Mouse (Mus musculus) MEL (cell line): ENCODE data around the gene Tesc.

Experiments used
- CHD2 ChIP-seq: IDR thresholded peaks from 2 replicates; pipeline ENCODE4 v1.6.1; 2011; ENCODE audit warnings: low read length, improper control_type of control experiment
- CTCF ChIP-seq, 3 experiments: IDR thresholded peaks in 2 of 3; conservative IDR thresholded peaks in 1 of 3; 2 replicates each; pipeline ENCODE4 v1.5.1; 2011 to 2012; ENCODE audit warnings: low read length in 3 of 3, low read depth in 2 of 3, mild to moderate bottlenecking in 2 of 3, improper control_type of control experiment in 1 of 3, inconsistent platforms in 1 of 3, mixed read lengths in 1 of 3, moderate library complexity in 1 of 3; ENCODE audit not compliant: control insufficient read depth in 1 of 3, insufficient read depth in 1 of 3, poor library complexity in 1 of 3, severe bottlenecking in 1 of 3
- ETS1 ChIP-seq: IDR thresholded peaks from 2 replicates; pipeline ENCODE4 v1.6.1; 2012; ENCODE audit warnings: low read depth, mild to moderate bottlenecking, inconsistent platforms, low read length, improper control_type of control experiment, moderate library complexity
- GATA1 ChIP-seq: IDR thresholded peaks from 2 replicates; pipeline ENCODE4 v1.6.1; 2011; ENCODE audit warnings: low read depth, low read length, improper control_type of control experiment
- HCFC1 ChIP-seq: IDR thresholded peaks from 2 replicates; pipeline ENCODE4 v1.6.1; 2012; ENCODE audit warnings: low read depth, mild to moderate bottlenecking, inconsistent platforms, low read length, improper control_type of control experiment, moderate library complexity
- MAZ ChIP-seq: IDR thresholded peaks from 2 replicates; pipeline ENCODE4 v1.6.1; 2012; ENCODE audit warnings: low read depth, mild to moderate bottlenecking, inconsistent platforms, low read length, improper control_type of control experiment
- POLR2A ChIP-seq, 2 experiments: IDR thresholded peaks; 2 replicates each; pipeline ENCODE4 v1.6.1; 2011 to 2012; ENCODE audit warnings: low read length in 2 of 2, mild to moderate bottlenecking in 2 of 2, control low read depth in 1 of 2, improper control_type of control experiment in 1 of 2, low read depth in 1 of 2, moderate library complexity in 1 of 2; ENCODE audit not compliant: control insufficient read depth in 1 of 2, insufficient read depth in 1 of 2, poor library complexity in 1 of 2
- TCF12 ChIP-seq: IDR thresholded peaks from 2 replicates; pipeline ENCODE4 v1.6.1; 2014; ENCODE audit warnings: low read depth, mild to moderate bottlenecking, inconsistent platforms, low read length, improper control_type of control experiment, moderate library complexity
- USF1 ChIP-seq: IDR thresholded peaks from 2 replicates; pipeline ENCODE4 v1.6.1; 2014; ENCODE audit warnings: low read depth, mild to moderate bottlenecking, inconsistent platforms, low read length, improper control_type of control experiment, moderate library complexity
- ZNF384 ChIP-seq: IDR thresholded peaks from 2 replicates; pipeline ENCODE4 v1.6.1; 2012; ENCODE audit warnings: low read depth, mild to moderate bottlenecking, inconsistent platforms, low read length, improper control_type of control experiment

DNA sequence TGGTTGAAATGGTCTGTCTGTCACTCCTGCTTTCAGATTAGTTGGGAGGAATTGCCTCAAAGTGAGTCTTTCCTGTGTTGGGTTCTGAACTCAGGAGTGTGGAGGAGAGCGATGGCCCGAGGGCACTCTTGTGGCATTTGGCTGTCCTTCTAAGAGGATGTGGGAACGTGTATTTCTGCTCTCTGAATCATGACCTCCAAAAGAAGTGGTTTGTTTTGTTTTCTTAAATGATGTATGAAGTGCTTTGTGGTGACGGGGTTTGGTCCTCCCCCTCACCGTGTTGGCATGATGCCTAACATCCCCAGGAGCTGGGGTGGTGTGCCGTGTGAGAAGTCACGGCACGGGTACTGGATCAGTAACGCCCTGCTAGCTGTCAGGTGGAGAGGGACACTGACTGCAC lies 39.2 kb upstream of the Tesc start:
- TF ChIP-seq USF1, result no peak
- TF ChIP-seq POLR2A (IDR thresholded peaks at IDR 0.05; ENCODE audit: control insufficient read depth in 1 of 2, insufficient read depth in 1 of 2, low read depth in 1 of 2, low read length in 2 of 2, poor library complexity in 1 of 2), result no peak
- TF ChIP-seq MAZ, result no peak
- TF ChIP-seq CHD2, result no peak
- no peak for TF ChIP-seq CTCF (IDR thresholded peaks at IDR 0.05 in 2 of 3, conservative IDR thresholded peaks at IDR 0.05 in 1 of 3; ENCODE audit: control insufficient read depth in 1 of 3, insufficient read depth in 1 of 3, low read depth in 2 of 3, low read length in 3 of 3, poor library complexity in 1 of 3, severe bottlenecking in 1 of 3)
- TF ChIP-seq ZNF384, result no peak
- TF ChIP-seq HCFC1, result no peak
- no peak for TF ChIP-seq TCF12
- no peak for TF ChIP-seq ETS1
- TF ChIP-seq GATA1, result no peak
